Mouse (Mus musculus) embryonic fibroblast, embryonic 13.5 days (primary cell): Measurements from ENCODE around the gene Otx2.

Experiments
- CTCF ChIP-seq: IDR thresholded peaks from 2 replicates; pipeline ENCODE4 v1.5.1; 2011; ENCODE audit warnings: mild to moderate bottlenecking, control low read depth, low read length, moderate library complexity, borderline replicate concordance; ENCODE audit not compliant: insufficient read depth
- POLR2A ChIP-seq: IDR thresholded peaks from 2 replicates; pipeline ENCODE4 v1.6.1; 2011; ENCODE audit warnings: low read depth, mild to moderate bottlenecking, control low read depth, low read length, moderate library complexity

DNA sequence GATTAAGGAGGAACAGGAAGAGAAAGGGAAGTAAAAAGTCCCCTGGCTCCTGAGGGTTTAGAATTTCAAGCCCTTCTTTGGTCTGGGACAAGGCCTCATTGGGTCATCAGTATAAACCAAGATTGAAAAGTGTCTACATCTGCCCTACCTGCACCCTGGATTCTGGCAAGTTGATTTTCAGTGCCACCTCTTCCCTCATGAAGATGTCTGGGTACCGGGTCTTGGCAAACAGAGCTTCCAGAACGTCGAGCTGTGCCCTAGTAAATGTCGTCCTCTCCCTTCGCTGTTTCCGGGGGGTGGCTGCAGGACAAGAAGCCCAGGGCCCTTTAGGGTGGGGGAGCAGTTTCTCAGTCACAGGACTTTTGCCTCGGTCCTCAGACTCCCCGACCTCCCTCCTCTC lies 12.5 kb downstream of the Otx2 start:
- TF ChIP-seq POLR2A (no peak), CTCF (no peak)
